Mouse (Mus musculus): ENCODE results near the gene Nemf. TPM values are rescaled to one million over a fixed set of nuclear protein-coding genes. Genes with fewer than 3 reads are reported as not detected.

Gene Nemf
- polyA plus RNA-seq, 1 experiment from 2014 or later, result 79.3 TPM

- ATAC-seq (ENCODE audit: insufficient read depth), result no peak
- no peak for DNase-seq
- Histone ChIP-seq H3K27ac (ENCODE audit: low read depth) (no peak overlapping the region), H3K27me3 (ENCODE audit: insufficient read depth, low read length) (no peaks in the 10 kb centered on the region), H3K36me3 (ENCODE audit: insufficient read depth) (peaks cover 83% of the 10 kb centered on the region), H3K4me3 (ENCODE audit: low read depth, low read length) (no peak overlapping the region), H3K9ac (no peak overlapping the region), H3K4me2 (no peak overlapping the region), H3K4me1 (ENCODE audit: insufficient read depth) (no peaks in the 10 kb centered on the region), H3K9me3 (ENCODE audit: low read depth, low read length) (no peaks in the 10 kb centered on the region)
- 89% methylated on average over 2 of the region's 2 CpGs for WGBS
- no peak for TF ChIP-seq CTCF (IDR thresholded peaks at IDR 0.05; ENCODE audit: low read depth)
Measured at GRCm38 (mm10) chr12:69304051-69304450, 52.9 kb downstream of the Nemf start.

GRCm38 (mm10) chr12:69302171-69302570, 54.8 kb downstream of the Nemf start:
- Histone ChIP-seq H3K9me3 (ENCODE audit: low read depth, low read length) (no peaks in the 10 kb centered on the region), H3K9ac (no peak overlapping the region), H3K36me3 (ENCODE audit: insufficient read depth) (peaks cover 64% of the 10 kb centered on the region), H3K4me2 (no peak overlapping the region), H3K4me3 (ENCODE audit: low read depth, low read length) (no peak overlapping the region), H3K4me1 (ENCODE audit: insufficient read depth) (peaks cover 3% of the 10 kb centered on the region; the same call in 1 of the 2 replicates), H3K27ac (ENCODE audit: low read depth) (no peak overlapping the region), H3K27me3 (ENCODE audit: insufficient read depth, low read length) (no peaks in the 10 kb centered on the region)
- ATAC-seq (ENCODE audit: insufficient read depth) (no peak), DNase-seq (no peak)
- TF ChIP-seq CTCF (IDR thresholded peaks at IDR 0.05; ENCODE audit: low read depth), result no peak
- 89% methylated on average over 12 of the region's 12 CpGs for WGBS

GRCm38 (mm10) chr12:69300391-69300790, 56.6 kb downstream of the Nemf start:
- Histone ChIP-seq H3K27me3 (ENCODE audit: insufficient read depth, low read length) (no peaks in the 10 kb centered on the region), H3K4me1 (ENCODE audit: insufficient read depth) (peaks cover 3% of the 10 kb centered on the region; the same call in 1 of the 2 replicates), H3K4me2 (no peak overlapping the region), H3K4me3 (ENCODE audit: low read depth, low read length) (no peak overlapping the region), H3K9ac (no peak overlapping the region), H3K9me3 (ENCODE audit: low read depth, low read length) (no peaks in the 10 kb centered on the region), H3K36me3 (ENCODE audit: insufficient read depth) (peaks cover 46% of the 10 kb centered on the region), H3K27ac (ENCODE audit: low read depth) (no peak overlapping the region)
- ATAC-seq (ENCODE audit: insufficient read depth) (no peak), DNase-seq (no peak)
- no peak for TF ChIP-seq CTCF (IDR thresholded peaks at IDR 0.05; ENCODE audit: low read depth)
- 96% methylated on average over 2 of the region's 2 CpGs for WGBS

- Histone ChIP-seq H3K27me3 (ENCODE audit: insufficient read depth, low read length) (no peaks in the 10 kb centered on the region), H3K27ac (ENCODE audit: low read depth) (no peak overlapping the region), H3K4me2 (no peak overlapping the region), H3K9ac (no peak overlapping the region), H3K36me3 (ENCODE audit: insufficient read depth) (peaks cover 41% of the 10 kb centered on the region), H3K9me3 (ENCODE audit: low read depth, low read length) (no peaks in the 10 kb centered on the region), H3K4me1 (ENCODE audit: insufficient read depth) (peaks cover 3% of the 10 kb centered on the region; the same call in 1 of the 2 replicates), H3K4me3 (ENCODE audit: low read depth, low read length) (no peak overlapping the region)
- DNase-seq (no peak), ATAC-seq (ENCODE audit: insufficient read depth) (no peak)
- TF ChIP-seq CTCF (IDR thresholded peaks at IDR 0.05; ENCODE audit: low read depth), result no peak
- WGBS, result 89% methylated on average over 3 of the region's 3 CpGs
Measured at GRCm38 (mm10) chr12:69299831-69300230, 57.1 kb downstream of the Nemf start.

GRCm38 (mm10) chr12:69299231-69299630, 57.7 kb downstream of the Nemf start:
- Histone ChIP-seq H3K27me3 (ENCODE audit: insufficient read depth, low read length) (no peaks in the 10 kb centered on the region), H3K36me3 (ENCODE audit: insufficient read depth) (peaks cover 36% of the 10 kb centered on the region), H3K9ac (no peak overlapping the region), H3K4me1 (ENCODE audit: insufficient read depth) (peaks cover 3% of the 10 kb centered on the region; the same call in 1 of the 2 replicates), H3K27ac (ENCODE audit: low read depth) (no peak overlapping the region), H3K4me2 (peak overlapping the region; percentile 75; the same call in 1 of the 2 replicates), H3K4me3 (ENCODE audit: low read depth, low read length) (no peak overlapping the region), H3K9me3 (ENCODE audit: low read depth, low read length) (no peaks in the 10 kb centered on the region)
- WGBS, result 56% methylated on average over 12 of the region's 12 CpGs
- ATAC-seq (ENCODE audit: insufficient read depth) (no peak), DNase-seq (peak; percentile 21)
- no peak for TF ChIP-seq CTCF (IDR thresholded peaks at IDR 0.05; ENCODE audit: low read depth)

GRCm38 (mm10) chr12:69298281-69298680, 58.7 kb downstream of the Nemf start:
- Histone ChIP-seq H3K9me3 (ENCODE audit: low read depth, low read length) (no peaks in the 10 kb centered on the region), H3K36me3 (ENCODE audit: insufficient read depth) (peaks cover 27% of the 10 kb centered on the region), H3K4me1 (ENCODE audit: insufficient read depth) (peaks cover 3% of the 10 kb centered on the region; the same call in 1 of the 2 replicates), H3K4me2 (peak overlapping the region; percentile 75), H3K27ac (ENCODE audit: low read depth) (no peak overlapping the region), H3K4me3 (ENCODE audit: low read depth, low read length) (peak overlapping the region; percentile 96; the same call in 1 of the 2 replicates), H3K27me3 (ENCODE audit: insufficient read depth, low read length) (no peaks in the 10 kb centered on the region), H3K9ac (no peak overlapping the region)
- no peak for DNase-seq
- no peak for ATAC-seq (ENCODE audit: insufficient read depth)
- 85% methylated on average over 4 of the region's 4 CpGs for WGBS
- peak; percentile 23; the same call in 1 of the 2 replicates for TF ChIP-seq CTCF (IDR thresholded peaks at IDR 0.05; ENCODE audit: low read depth)

GRCm38 (mm10) chr12:69297411-69298150, 59.4 kb downstream of the Nemf start:
- WGBS, result 16% methylated on average over 20 of the region's 20 CpGs

More at GRCm38 (mm10) chr12:69297411-69298150, 59.4 kb downstream of the Nemf start:
- no peaks in the 10 kb centered on the region for H3K27me3 ChIP-seq (ENCODE audit: insufficient read depth, low read length)
- H3K4me1 ChIP-seq (ENCODE audit: insufficient read depth), result peaks cover 3% of the 10 kb centered on the region; the same call in 1 of the 2 replicates
- H3K4me3 ChIP-seq (ENCODE audit: low read depth, low read length), result peak overlapping the region; percentile 96
- DNase-seq (peak; percentile 46), ATAC-seq (ENCODE audit: insufficient read depth) (no peak)
- peaks cover 21% of the 10 kb centered on the region for H3K36me3 ChIP-seq (ENCODE audit: insufficient read depth)
- peak overlapping the region; percentile 75 for H3K4me2 ChIP-seq
- peak overlapping the region; percentile 96 for H3K27ac ChIP-seq (ENCODE audit: low read depth)
- no peaks in the 10 kb centered on the region for H3K9me3 ChIP-seq (ENCODE audit: low read depth, low read length)
- TF ChIP-seq CTCF (IDR thresholded peaks at IDR 0.05; ENCODE audit: low read depth), result no peak
- peak overlapping the region; percentile 97 for H3K9ac ChIP-seq

Data from lung, embryonic 14.5 days (tissue).